Mouse (Mus musculus) frontal cortex, adult 2 months (tissue): ENCODE measurements around the gene Csad. TPM values are rescaled to one million over a fixed set of nuclear protein-coding genes. Genes with fewer than 3 reads are reported as not detected.

Source experiments
- DNase-seq, 2 experiments: peaks; one replicate each; pipeline ENCODE4 v3.0.0; 2022; ENCODE audit warnings: low spot score in 1 of 2; ENCODE audit errors: extremely low spot score in 1 of 2
- polyA plus RNA-seq: library from polyadenylated mRNA; depleted of rRNA; stranded (reverse); fragments of >200 nt; gene quantifications from 2 replicates; pipeline ENCODE4 v1.2.3, GENCODE M21; 2012

Csad gene
- polyA plus RNA-seq, 1 experiment, result 42.0 TPM

DNA sequence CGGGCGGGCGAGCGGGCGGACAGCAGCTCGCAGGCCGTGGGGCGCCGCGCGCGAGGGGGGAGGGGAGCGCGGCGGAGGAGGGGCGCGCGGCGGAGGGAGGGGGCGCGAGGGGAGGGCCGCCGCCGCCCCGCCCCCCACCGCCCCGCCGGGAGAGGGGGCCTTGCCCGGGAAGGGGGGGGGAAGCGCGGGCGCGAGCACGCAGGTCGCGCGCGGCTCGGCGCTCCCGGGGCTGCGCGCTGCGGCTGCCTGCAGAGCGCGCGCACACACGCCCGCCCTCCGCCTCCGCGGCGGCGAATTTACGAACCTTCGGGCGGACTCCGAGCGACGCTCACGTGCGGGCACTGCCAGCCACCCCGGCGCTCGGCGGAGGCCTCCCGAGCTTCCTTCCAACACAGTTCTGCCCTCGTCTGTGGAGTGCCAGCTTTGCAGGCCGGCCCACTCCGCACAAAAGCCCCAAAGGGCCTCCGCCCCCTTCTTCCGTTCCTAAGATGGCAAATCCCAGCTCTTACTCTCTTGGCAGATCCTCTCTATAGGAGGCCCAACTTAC, 616 bp downstream of the Csad start:
- DNase-seq, result peak; percentile 45 to 77

DNA sequence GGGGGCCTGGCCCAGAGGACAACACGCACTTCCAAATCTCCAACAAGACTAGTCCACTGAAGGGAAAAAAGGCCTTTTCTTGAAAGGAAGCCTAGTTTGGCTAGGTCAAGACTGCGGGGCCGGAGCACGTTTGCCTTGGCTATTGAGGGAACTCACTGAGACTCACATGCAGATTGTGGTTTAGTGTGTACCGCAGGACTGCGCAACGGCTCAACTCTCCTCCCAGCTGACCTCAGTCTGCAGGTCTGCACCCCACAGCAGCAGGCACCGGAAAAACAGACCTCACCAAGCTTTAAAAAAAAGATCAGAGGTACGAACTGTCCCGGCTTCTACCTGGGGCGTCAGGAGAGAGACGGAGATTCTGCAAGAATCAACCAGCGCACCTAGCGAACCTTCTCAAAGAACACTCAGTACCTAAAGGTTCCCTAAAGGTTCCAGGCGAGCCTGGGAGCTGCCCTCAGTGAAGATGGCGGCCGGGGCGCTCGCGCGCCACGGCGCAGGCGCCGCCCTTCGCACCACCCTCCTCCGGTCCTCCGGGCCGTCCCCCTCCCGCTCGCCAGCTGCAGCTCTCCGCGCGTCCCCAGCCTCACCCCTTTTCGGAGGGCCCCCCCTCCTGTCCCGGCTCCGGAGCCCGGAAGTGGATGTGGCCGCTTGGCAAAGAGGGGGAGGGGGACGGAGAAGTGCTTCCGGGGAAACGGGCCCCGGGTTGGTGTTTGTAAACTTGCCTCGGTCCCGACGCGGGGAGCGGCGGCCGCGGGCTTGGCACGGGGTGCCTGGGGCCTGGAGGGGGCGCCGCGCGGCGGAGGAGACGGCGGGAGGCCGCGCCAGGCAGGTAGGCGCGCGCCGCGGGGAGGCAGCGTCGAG, 1.3 kb downstream of the Csad start, which contains the start of gene Zfp740:
Gene Zfp740, plus strand, starts transcription at position 279 of the 864 bp plus-strand sequence.
- DNase-seq, result peak; percentile 91 to 94

DNA sequence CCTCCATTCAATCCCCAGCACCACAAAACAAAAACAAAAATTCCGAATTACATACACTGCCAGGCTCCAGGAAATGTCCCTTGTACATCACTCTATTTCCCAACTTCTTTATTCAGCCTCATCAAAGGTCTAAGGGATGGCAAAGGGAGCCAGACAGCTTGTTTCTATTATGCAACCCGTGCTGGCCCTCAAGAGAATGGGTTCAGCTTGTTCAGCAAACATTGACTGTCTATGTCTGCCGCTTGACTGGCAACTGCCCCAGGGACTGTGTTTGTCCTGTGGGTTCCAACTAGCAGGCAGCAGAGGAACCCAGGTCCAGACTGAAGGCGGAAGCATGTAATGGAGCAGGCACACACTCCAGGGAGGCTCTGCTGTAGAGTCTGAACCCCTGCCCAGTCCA, 5.7 kb downstream of the Csad start:
- DNase-seq, result no peak

DNA sequence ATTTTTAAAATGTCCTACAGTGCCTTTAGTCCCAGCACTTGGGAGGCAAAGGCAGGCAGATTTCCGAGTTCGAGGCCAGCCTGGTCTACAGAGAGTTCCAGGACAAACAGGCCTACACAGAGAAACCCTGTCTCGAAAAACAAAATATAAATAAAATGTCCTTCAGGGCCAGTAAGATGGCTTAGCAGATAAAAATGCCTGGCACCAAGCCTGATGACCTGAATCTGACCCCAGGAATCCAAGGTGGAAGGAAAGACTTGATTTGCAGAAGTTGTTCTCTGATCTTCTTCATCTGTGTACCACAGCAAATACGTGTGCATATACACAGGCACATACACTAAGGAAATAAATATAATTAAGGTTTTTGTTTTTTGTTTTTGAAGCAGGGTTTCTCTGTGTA, 9.2 kb downstream of the Csad start:
- DNase-seq, result no peak

DNA sequence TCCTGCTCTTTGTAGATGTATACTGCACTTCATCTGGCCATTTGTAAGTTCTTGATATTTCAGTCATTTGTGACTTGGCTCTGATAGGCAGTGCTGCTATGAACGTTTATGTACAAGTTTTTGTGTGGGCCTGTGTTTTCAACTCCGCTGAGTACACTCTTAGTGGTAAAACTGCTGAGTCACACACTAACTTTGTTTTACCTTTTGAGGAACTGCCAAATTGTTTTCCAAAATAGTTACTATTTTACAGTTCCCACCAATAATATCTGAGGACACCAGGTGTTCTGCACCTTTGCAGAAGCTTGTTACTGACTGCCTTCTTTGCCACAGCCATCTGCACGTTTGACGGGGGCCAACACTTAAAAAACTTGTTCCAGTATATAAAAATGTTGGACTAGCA, 10.1 kb downstream of the Csad start:
- DNase-seq, result no peak

DNA sequence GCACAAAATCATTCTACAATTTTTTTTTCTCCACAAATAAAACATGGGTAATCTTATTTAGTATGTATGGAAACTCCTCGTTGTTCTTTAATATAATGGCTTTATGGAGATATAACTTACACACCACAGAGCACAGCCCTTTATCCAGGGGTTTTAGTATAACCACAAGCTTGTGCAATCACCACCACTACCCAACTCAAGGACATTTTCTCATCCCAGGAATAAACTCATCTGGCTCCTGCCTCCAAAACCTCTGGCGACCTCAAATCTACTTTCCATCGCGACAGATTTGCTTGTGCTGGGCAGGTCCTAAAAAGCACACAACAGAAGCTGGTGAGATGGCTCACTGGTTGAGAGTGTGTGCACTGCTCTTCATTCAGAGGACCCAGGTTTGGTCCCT, 10.9 kb downstream of the Csad start:
- DNase-seq, result no peak

DNA sequence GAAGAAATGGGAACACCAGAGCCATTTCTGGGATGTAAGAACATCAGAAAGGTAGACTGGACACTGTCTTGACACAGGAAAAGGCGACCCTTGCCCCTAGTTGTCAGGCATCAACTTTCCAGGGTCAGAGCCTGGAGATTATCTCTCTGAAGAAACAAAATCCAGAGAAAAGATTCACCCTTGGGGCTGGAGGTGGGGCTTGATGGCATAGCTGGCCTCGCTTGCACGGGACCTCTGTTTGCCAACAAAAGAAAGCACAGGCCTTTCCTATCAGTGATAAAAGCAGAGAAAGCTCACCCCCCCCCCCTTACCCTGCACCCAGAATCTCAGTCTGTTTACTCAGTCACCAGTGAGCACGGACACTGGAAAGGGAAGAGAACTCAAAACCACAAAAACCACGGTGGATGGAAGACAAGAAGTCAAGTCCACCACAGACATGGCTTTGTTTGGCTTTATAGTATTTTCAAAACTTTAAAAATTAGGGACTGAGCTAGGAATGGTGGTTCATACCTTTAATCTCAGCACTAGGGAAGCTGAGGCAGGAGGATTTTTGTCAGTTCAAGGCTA, 11.6 kb downstream of the Csad start:
- no peak for DNase-seq

DNA sequence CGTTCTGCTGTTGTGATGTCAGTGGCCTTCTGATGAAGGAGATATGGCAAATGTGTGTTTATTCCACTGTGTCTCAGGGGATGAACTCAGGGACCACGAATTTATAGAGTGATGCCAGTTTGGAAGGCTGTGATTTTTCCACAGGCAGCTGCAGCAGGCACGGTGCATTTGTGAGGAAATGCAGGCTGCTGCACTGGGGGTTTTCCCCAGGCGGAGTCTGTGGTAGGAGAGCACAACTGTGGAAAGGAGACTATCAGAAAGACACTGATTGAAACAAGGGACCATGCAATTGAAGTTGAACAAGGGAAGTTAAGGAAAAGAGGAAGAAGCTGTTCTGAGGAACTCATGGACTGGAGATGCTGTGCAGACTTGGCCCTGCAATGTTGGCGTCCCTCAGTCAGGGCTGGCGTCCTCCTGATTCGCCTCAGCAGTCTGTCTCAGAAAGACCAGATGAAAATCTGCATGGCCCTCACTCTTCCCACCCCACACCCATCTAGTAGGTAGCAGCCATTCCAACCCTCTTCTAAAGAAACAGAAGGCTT, 12.2 kb downstream of the Csad start:
- no peak for DNase-seq

DNA sequence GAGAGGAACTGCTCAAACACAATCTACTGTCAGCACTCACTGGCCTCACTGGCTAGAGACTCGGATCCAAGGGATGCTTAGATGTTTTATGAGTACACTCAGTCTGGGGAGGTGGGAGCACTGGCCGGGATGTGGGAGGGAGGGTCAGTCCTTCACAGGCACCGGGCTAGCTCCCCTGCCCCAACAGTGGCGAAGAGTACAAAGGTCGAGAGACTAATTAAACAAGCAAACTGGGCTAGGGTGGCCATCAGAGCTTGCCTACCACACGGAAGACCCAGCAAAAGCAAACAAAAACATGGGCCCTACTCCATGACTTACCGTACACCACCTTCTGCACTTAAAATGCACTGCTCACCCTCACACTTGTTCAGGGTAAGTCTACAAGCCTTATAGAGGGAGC, 12.8 kb downstream of the Csad start:
- no peak for DNase-seq

DNA sequence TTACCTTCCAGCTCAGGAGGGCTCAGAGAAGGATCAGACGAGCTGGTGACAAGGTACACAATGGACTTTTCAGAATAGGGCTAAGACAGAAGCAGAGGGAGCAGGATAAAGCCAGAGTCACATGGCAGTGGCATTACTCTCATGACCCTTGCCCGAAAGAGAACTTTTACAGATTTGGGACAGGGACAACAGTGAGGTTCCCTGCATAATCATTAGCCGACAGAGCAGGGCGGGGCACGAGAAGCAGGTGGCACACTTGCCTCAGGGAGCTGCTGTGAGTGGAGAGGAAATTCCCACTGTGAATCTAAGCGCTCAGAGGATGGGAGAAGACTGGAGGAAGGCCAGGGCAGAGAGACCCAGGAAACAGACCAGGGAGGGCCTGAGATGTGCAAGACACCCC, 15.6 kb downstream of the Csad start:
- DNase-seq, result no peak

DNA sequence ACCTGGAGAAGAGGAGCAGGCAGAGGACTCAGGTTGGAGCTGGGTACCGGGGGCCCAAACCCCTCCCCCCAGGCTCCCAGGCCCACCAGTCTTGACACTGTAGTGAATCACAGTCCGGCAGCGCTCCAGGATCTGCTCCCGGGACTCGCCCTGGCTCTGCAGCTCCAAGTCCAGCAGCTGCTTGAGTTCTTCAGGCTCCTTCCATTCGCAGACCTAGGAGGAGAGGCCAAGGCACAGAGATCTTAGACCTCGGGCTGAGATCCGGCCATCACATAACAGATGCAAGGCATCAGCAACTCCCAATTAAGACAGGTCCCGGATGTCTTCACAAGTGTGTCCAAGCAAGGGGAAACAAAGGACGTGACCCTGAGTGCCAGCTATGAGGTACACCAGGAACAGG, 16.4 kb downstream of the Csad start:
- DNase-seq, result no peak

DNA sequence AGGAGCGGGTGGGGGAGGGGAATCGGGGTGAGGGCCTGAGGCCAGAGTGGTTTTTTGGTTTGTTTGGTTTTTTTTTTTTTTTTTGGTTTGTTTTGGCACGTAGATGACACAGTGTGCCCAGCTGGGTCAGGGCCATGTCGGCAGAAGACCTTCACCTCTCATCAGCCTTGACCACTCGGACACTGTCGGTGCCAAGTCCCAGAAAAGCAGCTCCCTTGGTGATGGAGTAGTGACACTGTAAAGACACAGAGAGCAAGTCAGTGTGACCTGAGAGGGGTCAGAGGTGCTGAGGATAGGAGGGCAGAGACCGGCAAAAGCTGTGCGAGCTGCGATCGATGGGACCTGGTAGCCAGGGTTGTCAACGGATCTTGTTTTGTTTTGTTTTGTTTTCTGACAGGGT, 18.3 kb downstream of the Csad start:
- DNase-seq, result no peak

DNA sequence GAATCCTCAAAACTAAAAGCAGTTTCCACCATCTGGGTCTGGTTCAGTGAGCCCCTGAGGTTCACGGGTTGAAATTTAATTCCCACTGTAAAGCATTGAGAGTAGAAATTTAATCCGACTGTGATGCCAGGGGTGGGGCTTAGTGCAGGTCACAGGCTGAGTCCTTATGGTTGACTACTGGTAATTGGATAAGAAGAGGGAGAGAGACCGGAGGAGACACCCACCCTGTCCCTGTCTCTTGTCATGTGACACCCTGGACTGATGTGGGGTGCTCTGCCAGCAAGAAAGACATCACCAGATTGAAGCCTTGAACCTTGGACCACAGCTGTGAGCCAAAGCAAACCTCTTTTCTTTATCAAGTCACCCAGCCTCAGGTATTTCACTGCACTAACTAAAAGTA, 21.4 kb downstream of the Csad start:
- DNase-seq, result no peak

DNA sequence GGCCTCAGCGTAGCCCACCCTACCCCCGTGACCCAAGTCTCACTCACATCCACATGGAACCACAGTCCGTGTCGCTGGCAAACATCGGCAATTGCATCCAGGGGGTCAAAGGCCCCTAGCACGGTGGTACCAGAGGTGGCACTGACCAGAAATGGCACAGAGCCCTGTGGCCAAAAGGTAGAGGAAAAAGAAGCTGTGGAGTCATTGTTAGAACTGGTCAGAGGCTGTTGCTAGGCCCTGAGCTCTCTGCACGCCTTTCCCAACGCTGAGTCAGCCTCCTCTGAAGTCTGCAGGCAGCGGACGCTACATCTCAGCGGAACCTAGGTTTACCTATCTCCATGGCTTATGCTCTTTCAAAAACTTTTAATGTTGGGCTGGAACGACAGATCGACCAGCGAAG, 24.6 kb downstream of the Csad start:
- no peak for DNase-seq

DNA sequence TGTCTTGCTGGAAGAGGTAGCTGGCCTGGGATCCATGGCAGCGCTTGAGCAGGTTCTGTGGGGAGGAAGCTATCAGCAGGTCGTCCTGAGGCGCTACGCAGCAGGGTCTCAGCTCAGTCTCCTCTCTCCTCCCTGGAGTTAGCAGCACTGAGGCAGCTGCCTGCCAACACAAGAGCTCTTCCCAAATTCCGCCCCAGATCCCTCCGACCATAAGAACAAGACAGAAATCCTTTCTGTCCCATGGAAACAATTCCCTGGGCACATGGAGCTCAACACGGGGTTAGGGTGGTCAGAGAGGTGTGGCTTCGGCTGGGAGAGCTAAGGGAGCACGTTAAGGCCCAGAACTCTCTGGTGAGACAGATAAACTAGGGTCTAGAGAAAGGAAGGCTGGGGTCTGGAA, 25.4 kb downstream of the Csad start:
- DNase-seq, result no peak

DNA sequence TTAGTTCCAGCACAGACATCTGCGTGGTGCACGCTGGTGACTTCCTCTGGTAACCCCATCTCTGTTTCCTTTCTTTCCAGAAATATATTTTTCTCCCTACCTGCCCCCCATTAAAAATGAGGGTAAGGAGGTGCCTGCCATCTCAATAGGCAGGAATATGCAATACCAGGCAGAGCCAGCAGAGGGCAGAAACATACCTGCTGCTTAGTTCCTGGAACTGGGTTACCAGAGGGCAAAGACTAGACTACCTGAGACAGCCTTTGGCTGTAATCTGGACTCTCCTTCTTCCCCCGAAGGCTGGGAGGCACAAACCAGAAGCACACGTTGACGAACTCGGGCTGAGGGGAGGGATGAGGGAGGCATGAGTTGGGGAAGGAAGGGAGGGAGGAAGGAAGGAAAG, 26.2 kb downstream of the Csad start:
- peak; percentile 28 to 92 for DNase-seq

DNA sequence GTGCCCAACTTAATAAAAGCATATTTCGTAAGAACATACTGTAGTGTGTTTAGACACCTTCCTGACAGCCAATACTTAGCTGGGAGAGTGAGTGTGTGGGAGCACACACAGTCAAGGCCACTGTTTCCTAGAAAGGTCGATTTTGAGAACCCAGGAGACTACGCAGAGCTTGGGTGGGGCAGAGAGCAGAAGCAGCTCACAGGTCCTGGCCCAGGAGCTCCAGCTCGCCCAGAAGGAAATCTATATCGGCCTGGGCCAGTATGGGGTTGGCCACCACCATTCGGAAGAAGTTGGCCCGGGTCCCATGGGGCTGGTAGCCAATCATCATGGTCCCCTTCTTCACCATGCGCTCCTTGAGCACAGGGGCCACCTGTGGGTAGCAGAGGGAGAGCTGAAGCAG, 27.1 kb downstream of the Csad start:
- no peak for DNase-seq

DNA sequence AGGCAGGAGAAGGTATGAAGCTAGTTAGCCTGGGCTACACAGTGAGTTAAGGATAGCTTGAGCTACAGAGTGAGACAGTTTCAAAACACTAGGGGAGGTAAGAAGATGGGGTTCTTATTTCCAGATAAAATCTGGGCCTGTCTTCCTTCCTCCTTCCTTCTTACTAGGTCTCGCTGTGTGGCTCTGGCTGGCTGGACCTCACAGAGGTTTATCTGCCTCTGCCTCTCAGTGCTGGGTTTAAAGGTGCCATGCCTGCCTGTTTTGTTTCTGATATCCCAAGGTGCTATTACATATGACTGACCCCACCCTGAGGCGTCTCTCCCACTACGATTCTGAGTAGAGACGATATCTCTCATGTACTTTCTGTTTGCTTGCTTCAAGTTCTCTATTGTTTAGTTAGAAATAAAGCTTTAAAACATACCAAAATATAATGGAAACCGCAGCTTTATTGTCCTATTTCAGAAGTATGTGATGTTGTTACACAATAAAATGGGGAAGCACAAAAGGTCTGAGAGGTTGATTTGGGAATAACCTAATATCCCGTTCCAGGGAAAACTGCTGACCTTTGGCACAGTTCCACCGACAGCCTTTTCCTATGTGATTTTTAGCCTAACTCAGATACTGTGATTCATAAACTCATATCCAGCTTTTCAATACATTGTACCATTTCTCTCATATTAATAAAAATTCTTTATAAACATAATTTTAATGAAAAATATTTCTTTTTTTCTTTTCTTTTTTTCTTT, 27.8 kb downstream of the Csad start:
- DNase-seq, result no peak

DNA sequence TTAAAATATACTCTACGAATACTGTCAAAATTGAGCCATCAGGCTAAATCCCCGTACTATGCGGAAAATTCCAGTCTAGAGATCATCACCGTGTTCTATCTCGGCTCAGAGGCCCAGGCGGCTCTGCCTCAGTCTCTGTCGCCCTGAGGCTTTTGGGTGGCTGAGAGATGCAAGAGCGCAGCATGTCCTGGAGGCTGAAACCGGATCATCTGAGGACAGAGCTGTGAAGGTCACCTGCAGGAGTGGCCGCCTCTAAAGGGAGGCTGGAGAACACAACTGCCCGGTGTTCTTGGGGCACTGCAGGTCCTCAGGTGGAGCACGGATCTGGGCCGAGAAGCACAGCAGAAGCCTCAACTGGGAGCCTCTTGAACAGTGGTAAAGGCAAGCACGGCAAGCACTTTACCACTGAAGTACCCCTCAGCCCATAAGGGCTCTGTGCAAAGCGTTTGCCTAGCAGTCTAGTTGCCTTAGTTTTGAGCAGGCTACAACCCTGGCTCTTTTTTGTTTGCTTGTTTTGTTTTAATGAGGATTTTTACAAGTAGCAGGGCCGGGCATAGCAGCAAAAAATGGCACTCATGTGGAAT, 28.7 kb downstream of the Csad start:
- DNase-seq, result no peak

DNA sequence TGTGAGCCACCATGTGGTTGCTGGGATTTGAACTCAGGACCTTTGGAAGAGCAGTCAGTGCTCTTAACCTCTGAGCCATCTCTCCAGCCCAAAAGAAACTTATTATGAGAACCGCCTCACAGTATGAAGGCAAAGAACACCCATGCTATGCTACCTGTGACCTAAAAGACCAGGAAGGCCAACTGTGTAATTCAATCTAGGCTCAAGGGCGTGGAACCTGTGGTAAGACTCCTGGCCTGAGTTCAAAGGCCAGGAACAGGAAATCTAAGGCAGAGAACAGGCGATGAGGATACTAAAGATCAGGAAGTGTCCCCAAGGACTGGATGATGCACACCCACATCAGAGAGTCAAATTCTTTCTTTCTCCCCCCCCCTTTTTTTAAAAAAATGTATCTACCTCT, 30.9 kb downstream of the Csad start:
- DNase-seq, result no peak

DNA sequence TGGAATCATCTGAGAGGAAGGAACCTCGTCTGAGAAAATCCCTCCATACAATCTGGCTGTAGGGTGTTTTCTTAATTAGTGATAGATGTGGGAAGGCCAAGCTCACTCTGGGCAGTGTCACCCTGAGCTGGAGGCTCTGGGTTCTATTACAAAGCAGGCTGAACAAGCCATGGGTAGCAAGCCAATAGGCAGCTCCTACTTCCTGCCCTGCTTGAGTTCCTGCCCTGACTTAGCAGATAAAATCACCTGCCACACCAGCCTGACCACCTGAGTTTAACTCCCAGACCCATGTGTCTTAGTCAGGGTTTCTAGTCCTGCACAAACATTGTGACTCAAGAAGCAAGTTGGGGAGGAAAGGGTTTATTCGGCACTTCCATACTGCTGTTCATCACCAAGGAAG, 35.5 kb downstream of the Csad start:
- no peak for DNase-seq
